Mouse (Mus musculus) lung, postnatal 25 days (tissue): ENCODE data around the gene Chst12.
"Not testable (repeated sequence)": the region's sequence is repeated elsewhere in the genome, so short reads cannot be mapped to it uniquely, and the experiment has no call there.

Source experiments
- DNase-seq: peaks from one replicate; pipeline ENCODE4 v3.0.0; 2022; ENCODE audit warnings: low spot score

Chst12 gene

DNA sequence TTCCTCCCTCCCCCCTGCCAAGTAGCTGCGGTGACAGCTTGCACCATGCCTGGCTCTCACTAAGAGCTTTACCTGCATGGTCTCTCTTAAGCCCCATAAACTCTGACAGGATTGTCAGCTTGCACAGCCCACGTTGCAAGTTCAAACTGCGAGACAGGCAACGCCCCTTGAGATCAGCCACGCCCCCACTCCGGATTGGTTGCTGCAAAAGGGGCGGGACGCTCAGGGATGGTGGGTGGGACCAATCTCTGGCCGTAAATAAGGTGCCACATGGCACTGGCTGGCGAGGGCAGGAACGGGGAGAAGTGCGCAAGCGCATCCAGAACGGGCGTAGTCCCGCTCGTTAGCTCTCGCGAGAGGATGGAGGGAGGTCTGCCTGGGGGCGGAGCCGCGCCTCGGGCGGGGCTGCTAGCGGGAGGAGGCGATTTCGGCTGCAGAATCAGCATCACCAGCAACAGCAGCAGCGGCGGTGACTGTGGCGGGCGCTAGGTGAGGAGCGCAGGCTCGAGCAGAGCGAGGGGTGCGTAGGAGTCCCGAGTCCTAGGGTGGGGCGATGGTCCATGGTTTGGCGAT, at the start of gene Chst12:
Chst12 (plus strand) TSS at position 343 of the 573 bp plus-strand sequence.
- DNase-seq, result peak; percentile 99

GRCm38 (mm10) chr5:140461476-140461875, 43.9 kb upstream of the Chst12 start:
- DNase-seq, result no peak

- DNase-seq, result not testable (repeated sequence)
Observed at GRCm38 (mm10) chr5:140463151-140463550, 42.2 kb upstream of the Chst12 start.

- DNase-seq, result no peak
Observed at GRCm38 (mm10) chr5:140464943-140465342, 40.4 kb upstream of the Chst12 start.

DNA sequence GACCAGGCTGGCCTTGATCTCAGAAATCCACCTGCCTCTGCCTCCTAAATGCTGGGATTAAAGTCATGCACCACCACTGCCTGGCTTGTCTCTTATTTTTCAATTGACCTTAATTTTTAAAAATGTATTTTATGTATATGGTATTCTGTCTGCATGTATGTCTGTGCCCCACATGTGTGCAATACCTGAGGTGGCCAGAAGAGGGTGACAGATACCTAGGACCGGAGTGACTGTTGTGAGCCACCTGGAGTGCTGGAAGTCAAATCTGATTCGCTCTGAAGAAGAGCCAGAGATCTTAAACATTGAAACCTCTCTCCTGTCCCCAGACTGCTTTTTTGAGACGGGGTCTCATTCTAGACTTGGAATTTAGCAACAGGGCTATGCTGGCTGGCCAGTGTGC, 33.0 kb upstream of the Chst12 start:
- no peak for DNase-seq

DNA sequence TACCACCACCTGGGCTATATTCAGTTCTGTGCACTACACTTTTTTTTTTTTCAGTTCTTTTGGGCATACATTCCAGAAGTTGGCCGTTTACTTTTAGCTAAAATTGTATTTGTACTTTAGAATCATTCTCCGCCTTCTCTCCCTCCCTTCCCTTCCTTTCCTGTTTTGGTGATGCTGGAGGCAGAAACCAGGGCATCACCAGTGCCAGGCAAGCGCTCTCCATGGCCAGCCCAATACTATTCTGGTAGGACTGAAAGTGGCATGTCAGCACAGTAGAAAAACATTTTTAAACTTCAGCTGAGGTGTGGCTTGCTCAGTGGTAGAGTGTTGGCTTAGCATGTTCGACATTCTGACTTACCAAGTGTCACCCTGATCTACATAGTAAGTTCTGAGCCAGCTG, 23.9 kb upstream of the Chst12 start:
- no peak for DNase-seq

DNA sequence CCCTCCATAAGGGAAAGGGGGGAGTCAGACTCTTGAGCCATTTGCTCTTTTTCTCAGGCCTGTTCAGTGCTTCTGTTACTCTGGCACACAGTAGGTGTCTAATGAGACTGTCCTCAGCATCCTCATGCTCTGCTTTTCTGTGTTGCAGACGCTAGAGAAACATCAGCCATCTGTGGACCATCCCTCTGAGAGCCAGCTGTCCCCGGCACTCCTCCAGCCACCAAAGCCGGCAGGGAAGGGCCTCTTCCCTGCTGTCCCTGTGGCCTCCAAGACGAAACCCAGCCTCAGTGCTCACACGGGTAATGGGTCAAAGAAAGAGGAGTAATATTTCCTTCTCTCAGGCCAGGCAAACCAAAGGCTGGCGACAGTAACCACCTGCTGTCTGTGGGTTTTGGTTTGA, 14.2 kb upstream of the Chst12 start:
- no peak for DNase-seq

DNA sequence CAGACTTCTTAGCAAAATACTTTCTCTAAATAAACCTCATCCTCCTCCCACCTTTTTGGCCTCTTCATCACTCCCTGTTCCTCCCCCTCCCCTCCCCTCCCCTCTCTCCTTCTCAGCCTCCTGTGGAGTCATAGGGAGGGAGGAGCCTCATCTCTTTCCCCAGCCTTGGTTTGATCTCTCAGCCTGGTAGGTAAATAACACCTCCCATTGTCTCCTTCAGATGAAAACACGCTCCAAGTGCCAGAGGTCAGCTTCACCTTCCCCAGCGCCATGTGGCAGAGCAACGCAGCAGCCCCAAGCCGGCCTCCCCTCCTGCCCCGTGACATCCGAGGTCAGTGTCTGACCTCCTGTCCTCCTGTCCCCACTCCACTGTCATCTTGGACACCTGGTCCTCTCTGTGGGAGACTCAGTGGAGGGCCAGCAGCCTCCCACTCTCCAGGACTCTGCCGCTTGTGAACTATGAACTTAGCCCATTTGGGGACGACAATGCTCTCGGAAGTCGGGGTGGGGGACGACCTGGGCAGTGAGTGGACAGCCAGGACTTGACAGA, 12.6 kb upstream of the Chst12 start:
- DNase-seq, result no peak

DNA sequence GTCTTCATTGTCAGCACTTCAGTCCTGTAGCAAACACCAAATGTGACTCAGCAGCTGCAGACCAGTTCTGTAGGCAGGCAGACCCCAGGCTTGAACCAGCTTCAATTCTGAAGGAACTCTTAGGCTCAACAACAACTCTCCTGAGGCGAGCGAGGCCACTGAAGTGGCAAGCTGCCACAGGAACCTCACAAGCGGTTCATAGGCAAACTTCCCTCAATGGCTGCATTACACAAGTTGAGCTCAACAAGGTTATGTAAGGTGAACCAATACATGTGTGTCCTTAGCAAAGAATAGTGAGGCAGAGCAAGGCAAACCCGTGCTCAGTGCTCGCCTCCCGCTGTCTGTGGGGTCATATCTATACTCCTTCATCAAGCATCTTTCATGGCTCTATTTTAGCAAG, 7.2 kb upstream of the Chst12 start:
- peak; percentile 46 for DNase-seq

DNA sequence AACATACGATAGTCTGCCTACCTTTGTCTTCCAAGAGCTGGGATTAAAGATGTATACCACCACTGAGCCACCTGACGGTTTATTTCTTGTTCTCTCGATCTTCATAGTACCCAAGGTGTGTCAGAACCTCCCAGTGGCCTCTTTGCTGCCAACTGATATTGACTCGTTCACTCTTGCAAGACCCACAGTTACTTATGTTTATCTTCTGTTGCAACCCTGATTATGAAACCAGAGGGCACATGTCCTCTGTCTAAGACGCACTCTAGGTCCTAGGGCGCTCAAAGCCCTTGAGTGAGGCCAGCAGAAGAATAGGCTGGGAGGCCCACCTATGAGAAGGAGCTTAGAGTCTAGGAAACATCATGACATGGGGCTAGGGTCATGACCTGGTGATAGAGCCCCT, 4.6 kb upstream of the Chst12 start:
- DNase-seq, result peak; percentile 51

DNA sequence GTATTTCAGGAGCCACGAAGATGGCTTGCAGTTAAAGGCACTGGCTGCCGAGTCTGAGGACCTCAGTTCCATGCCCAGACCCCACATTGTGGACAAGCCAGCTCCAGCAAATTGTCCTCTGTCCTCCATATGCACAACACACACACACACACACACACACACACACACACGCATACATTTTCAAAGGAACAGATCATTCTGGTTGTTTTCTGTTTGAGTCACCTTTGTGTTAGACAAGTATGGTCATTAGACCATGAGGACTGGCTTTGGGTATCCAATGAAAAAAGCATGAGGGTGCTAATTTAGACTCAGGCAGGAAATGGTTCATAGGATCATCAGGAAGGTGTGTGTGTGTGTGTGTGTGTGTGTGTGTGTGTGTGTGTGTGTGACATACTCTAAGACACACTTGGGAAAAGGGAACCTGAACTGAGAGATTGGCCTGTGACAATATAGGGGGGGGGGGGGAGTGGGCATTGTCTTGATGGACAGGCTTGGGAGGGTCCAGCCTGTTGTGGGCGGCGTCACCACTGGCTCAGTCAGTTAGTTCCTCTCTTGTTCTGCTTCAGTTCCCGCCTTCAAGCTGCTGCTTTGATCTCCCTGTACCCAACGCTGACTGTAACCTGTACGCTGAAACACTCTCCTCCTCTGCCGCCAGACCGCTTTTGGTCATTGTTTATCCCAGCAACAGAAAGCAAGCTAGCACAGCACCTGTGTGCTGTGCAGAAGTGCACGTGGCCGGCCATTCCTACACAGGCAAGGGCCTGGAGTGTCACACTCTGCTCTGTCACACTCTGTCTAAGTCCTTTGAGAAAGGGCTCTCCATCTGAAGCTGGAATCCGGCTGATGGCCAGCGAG, 3.1 kb upstream of the Chst12 start:
- DNase-seq, result peak; percentile 42

DNA sequence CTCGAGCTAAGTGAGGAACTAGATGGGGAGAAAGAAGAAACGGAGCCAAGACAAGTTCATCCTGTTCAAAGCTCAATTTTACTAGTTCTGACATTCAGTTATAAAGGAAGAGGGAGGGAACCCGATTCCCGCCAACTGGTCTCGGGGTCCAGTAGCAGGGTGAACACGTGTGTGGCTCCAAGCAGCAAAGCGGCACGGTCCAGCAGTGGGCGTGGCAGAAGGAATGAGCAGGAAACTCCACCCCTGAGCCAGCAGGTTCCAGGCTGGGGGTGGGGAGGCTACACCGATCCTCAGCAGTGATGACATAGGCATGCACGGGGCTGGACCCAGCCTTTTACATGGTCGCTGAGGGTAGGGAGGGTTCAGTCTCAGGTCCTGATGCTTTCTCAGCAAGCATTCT, 2.4 kb upstream of the Chst12 start:
- DNase-seq, result peak; percentile 85

DNA sequence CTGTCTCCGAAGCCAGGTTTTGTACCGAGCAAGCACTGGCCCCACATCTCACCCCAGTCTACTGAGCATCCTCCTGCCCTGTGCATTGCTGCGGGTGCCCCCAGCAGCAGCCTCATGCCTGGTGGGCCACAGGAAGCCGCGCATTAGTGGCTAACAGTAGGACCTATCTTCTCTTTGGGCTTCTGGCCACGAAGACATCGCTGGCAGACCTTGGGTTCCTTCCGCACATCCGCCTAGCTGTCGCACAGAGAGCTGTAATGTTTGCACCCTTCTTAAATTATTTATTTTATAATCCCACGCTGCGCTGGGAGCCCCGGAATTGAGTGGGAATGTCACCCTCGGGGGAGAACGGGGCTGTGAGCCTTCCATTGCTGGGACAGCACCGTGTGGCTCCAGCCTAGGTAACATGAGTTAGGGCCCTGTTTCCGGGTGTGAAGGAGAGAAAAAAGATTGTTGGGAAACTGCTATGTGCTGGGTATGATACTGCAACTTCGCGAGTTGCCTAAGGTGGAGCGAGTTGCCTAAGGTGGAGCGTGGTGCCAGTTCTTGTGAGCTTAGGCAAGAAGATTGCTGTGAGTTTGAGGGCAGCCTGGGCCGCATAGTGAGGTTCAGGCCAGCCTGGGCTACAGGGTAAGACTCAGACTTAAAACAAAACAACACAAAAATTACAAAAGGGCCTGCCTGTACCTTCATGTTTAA, 895 bp downstream of the Chst12 start:
- DNase-seq, result no peak

- no peak for DNase-seq
Observed at GRCm38 (mm10) chr5:140507466-140508208, 2.3 kb downstream of the Chst12 start.

- DNase-seq, result peak; percentile 44
Observed at GRCm38 (mm10) chr5:140508686-140509085, 3.3 kb downstream of the Chst12 start.

- no peak for DNase-seq
Observed at GRCm38 (mm10) chr5:140509204-140509603, 3.9 kb downstream of the Chst12 start.

DNA sequence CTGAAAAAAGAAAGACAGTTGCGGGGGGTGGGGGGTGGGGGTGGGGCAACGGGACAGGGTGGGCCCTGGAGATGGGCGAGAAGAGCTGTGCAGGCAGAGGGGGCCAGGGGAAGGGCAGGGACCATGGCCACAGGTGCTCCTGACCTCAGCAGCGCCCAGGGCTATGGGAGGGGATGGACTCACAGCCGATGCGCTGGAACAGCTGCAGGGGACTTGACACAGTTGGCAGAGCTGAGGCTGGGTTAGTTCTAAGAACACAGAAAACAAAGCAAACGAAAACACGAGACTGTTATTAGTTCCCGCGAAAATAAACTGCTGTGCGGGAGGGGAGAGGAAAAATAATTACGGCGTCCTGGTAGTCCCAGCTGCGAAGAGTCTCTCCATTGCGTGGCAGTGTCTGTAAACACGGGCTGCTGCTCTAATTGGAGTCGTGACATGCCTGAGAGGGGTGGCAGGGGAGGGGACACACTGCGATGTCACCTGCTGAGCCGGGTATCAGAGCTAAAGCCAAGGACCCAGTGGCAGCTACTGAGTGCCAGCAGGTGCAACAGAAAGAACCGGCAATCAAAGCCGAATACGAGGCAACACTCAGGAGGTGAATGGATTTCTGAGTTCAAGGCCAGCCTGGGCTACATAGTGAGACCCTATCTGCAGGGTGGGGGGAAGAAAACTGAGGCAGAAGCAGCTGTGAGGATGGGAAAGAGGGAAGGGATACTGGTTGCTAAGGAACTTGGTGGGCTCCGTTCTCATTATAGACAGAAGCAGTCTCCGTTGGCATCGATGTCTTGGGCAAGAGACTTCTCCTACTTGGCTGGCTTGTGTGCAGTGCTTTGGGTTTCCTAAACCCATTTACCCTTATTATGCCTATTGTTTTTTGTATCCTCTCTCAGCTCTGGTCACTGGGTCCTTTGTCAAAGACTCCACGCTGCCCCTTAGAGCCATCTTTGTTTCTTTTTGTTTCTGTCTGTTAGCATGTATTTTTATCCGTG, 5.0 kb downstream of the Chst12 start:
- DNase-seq, result no peak

DNA sequence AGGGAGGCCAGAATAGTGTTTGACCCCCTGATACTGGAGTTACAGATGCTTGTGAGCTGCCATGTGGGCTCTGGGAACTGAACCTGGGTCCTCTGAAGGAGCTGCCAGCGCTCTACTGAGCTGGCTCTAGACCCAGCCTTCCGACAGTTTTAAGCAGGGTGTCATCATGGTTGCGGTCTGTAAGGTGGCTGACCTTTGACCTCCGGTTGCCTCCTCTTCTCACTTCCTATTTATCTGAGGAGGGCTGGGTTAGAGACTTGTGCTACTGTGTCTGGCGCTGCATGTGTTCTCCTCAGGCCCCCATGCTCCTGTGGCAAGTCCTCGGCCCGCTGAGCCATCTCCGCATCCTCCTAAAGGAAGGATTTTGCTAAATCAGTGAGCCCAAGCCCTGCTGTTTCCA, 8.6 kb downstream of the Chst12 start:
- no peak for DNase-seq

- DNase-seq, result no peak
Observed at GRCm38 (mm10) chr5:140514799-140515486, 9.6 kb downstream of the Chst12 start.
